Mouse (Mus musculus) heart, adult 2 months (tissue): ENCODE measurements around the gene Crebl2. TPM values are rescaled to one million over a fixed set of nuclear protein-coding genes. Genes with fewer than 3 reads are reported as not detected.

ENCODE experiments used
- DNase-seq, 2 experiments: peaks; one replicate each; pipeline ENCODE4 v3.0.0; 2021
- H3K27ac ChIP-seq: fragments of 200-600 bp; 2 replicates; pipeline ENCODE4 v1.8.1; 2022
- H3K27me3 ChIP-seq: fragments of 200-500 bp; 2 replicates; pipeline ENCODE4 v1.6.1; 2012; ENCODE audit warnings: mild to moderate bottlenecking, low read length, inconsistent platforms, mixed read lengths; ENCODE audit not compliant: control insufficient read depth, insufficient read depth
- H3K36me3 ChIP-seq: fragments of 200-500 bp; 2 replicates; pipeline ENCODE4 v1.6.1; 2012; ENCODE audit warnings: low read length, inconsistent platforms; ENCODE audit not compliant: control insufficient read depth, insufficient read depth
- H3K4me1 ChIP-seq: fragments of 200-500 bp; 2 replicates; pipeline ENCODE4 v1.6.1; 2011; ENCODE audit warnings: low read length; ENCODE audit not compliant: control insufficient read depth, insufficient read depth
- H3K4me3 ChIP-seq: fragments of 200-600 bp; 2 replicates; pipeline ENCODE4 v1.8.1; 2022
- H3K79me2 ChIP-seq: fragments of 200-500 bp; replicated peaks from 2 replicates; pipeline ENCODE4 v1.6.1; 2012; ENCODE audit warnings: mild to moderate bottlenecking, inconsistent platforms, low read length, moderate library complexity, mixed read lengths; ENCODE audit not compliant: control insufficient read depth, insufficient read depth
- H3K9ac ChIP-seq: fragments of 200-500 bp; 2 replicates; pipeline ENCODE4 v1.6.1; 2012; ENCODE audit warnings: low read depth, mild to moderate bottlenecking, control low read depth, inconsistent platforms, low read length, mixed read lengths
- CTCF ChIP-seq: fragments of 200-600 bp; IDR thresholded peaks from 2 replicates; pipeline ENCODE4 v1.8.1; 2022; ENCODE audit warnings: antibody characterized with exemption, mild to moderate bottlenecking, moderate library complexity
- EP300 ChIP-seq: fragments of 200-500 bp; IDR thresholded peaks from 2 replicates; pipeline ENCODE4 v1.6.1; 2011; ENCODE audit warnings: low read depth, low read length, control low read depth; ENCODE audit not compliant: insufficient read depth
- POLR2A ChIP-seq: fragments of 200-500 bp; IDR thresholded peaks from 2 replicates; pipeline ENCODE4 v1.6.1; 2011; ENCODE audit warnings: mild to moderate bottlenecking, low read depth, low read length, control low read depth; ENCODE audit not compliant: insufficient read depth
- WGBS: fragments of 180-500 bp; shearing (Covaris S2); methylation state at CpG from one replicate; pipeline ENCODE4 v1.1.7; 2018; 5-methylcytosine and 5-hydroxymethylcytosine counted together
- intact Hi-C: fragments of 180-260 bp; cut with DNase I; formaldehyde crosslinking; loops from one replicate; pipeline ENCODE4 v1.15.1; 2025
- long read RNA-seq: library from polyadenylated mRNA; stranded (forward); transcript quantifications from one replicate; pipeline ENCODE4 v2.0.0, GENCODE M21; 2021
- polyA plus RNA-seq: library from polyadenylated mRNA; depleted of rRNA; stranded (reverse); fragments of >200 nt; gene quantifications from 2 replicates; pipeline ENCODE4 v1.2.3, GENCODE M21; 2012; rRNA removed
- total RNA-seq, 2 experiments: library from RNA; stranded (reverse); gene quantifications; 2 replicates each; pipeline ENCODE4 v1.2.3; 2021

Gene Crebl2
- total RNA-seq, result 10 to 100 TPM; 12.2 to 16.2 TPM
- polyA plus RNA-seq, result 9.2 and 15.3 TPM in 2 replicates
- long read RNA-seq, partial matches to known transcripts, result 0 of 3 reads
- long read RNA-seq, other reads (novel, unspliced or antisense), result 3 of 3 reads

- Histone ChIP-seq H3K4me3 (peak within 1 kb of the TSS; percentile 70), H3K4me1 (peaks cover 3% of the 10 kb centered on the region), H3K9ac (peak within 1 kb of the TSS; percentile 84), H3K27me3 (no peaks in the 10 kb centered on the region), H3K79me2 (no peaks in the 10 kb centered on the region), H3K36me3 (peaks cover 3% of the 10 kb centered on the region; the same call in 1 of the 2 replicates), H3K27ac (peak within 1 kb of the TSS; percentile 94)
- peak; percentile 100 for DNase-seq
- TF ChIP-seq POLR2A, result peak; percentile 79
- peak; percentile 55 for TF ChIP-seq CTCF
- TF ChIP-seq EP300, result peak; percentile 78
- intact Hi-C loops, result loop anchor here (1.0 to 5.0 kb wide), 4 partner anchors 37 to 263 kb away; partner anchors contain the start of genes Gpr19 and Lrp6
- WGBS, result under 1% methylated on average over 58 of the region's 58 CpGs
Measured at GRCm38 (mm10) chr6:134829786-134830700, at the start of gene Crebl2. Crebl2 (plus strand) TSS chr6:134830154.

- Histone ChIP-seq H3K9ac (no peak overlapping the region), H3K36me3 (peaks cover 7% of the 10 kb centered on the region), H3K27ac (0 out of 2 replicates have a peak overlapping the region, but pooled peaks have one; percentile 13), H3K27me3 (no peaks in the 10 kb centered on the region; the same call in 1 of the 2 replicates), H3K4me1 (peaks cover 10% of the 10 kb centered on the region), H3K79me2 (peaks cover 15% of the 10 kb centered on the region), H3K4me3 (no peak overlapping the region)
- intact Hi-C loops, result no loop called here
- DNase-seq, result peak in 1 of 2 experiments; percentile 10
- 47% methylated on average over 7 of the region's 7 CpGs for WGBS
- TF ChIP-seq EP300, result no peak
- TF ChIP-seq POLR2A, result no peak
Measured at GRCm38 (mm10) chr6:134781494-134781913, 48.5 kb upstream of the Crebl2 start.

- peaks cover 16% of the 10 kb centered on the region for H3K79me2 ChIP-seq
- no peak overlapping the region for H3K4me3 ChIP-seq
- no peak overlapping the region for H3K9ac ChIP-seq
- WGBS, result 78% methylated on average over 7 of the region's 7 CpGs
- peaks cover 12% of the 10 kb centered on the region for H3K4me1 ChIP-seq
- no peaks in the 10 kb centered on the region; the same call in 1 of the 2 replicates for H3K27me3 ChIP-seq
- DNase-seq, result no peak
- intact Hi-C loops, result no loop called here
- H3K27ac ChIP-seq, result no peak overlapping the region
- TF ChIP-seq EP300 (no peak), POLR2A (no peak)
- H3K36me3 ChIP-seq, result peaks cover 10% of the 10 kb centered on the region
Measured at GRCm38 (mm10) chr6:134782900-134783299, 47.1 kb upstream of the Crebl2 start.

- DNase-seq, result no peak
- intact Hi-C loops, result no loop called here
- Histone ChIP-seq H3K9ac (no peak overlapping the region), H3K36me3 (peaks cover 7% of the 10 kb centered on the region), H3K4me1 (peaks cover 10% of the 10 kb centered on the region), H3K27me3 (no peaks in the 10 kb centered on the region; the same call in 1 of the 2 replicates), H3K79me2 (peaks cover 10% of the 10 kb centered on the region), H3K27ac (no peak overlapping the region), H3K4me3 (no peak overlapping the region)
- TF ChIP-seq POLR2A (no peak), EP300 (no peak), CTCF (no peak)
- 63% methylated on average over 3 of the region's 3 CpGs for WGBS
Measured at GRCm38 (mm10) chr6:134786426-134786825, 43.5 kb upstream of the Crebl2 start.

GRCm38 (mm10) chr6:134789100-134789499 lies 40.9 kb upstream of the Crebl2 start:
- 76% methylated on average over 6 of the region's 6 CpGs for WGBS
- TF ChIP-seq EP300, result no peak
- no peak for TF ChIP-seq POLR2A
- no peak for TF ChIP-seq CTCF

More at GRCm38 (mm10) chr6:134789100-134789499, 40.9 kb upstream of the Crebl2 start:
- Histone ChIP-seq H3K9ac (no peak overlapping the region), H3K36me3 (peaks cover 7% of the 10 kb centered on the region), H3K27me3 (no peaks in the 10 kb centered on the region), H3K79me2 (peaks cover 4% of the 10 kb centered on the region), H3K27ac (no peak overlapping the region), H3K4me3 (no peak overlapping the region), H3K4me1 (peaks cover 6% of the 10 kb centered on the region)
- intact Hi-C loops, result no loop called here
- no peak for DNase-seq
